Mouse (Mus musculus) cerebellum, adult 11 months (tissue): ENCODE measurements around the gene Cdk19.
"Not testable (repeated sequence)": the region's sequence is repeated elsewhere in the genome, so short reads cannot be mapped to it uniquely, and the experiment has no call there.

Experiments used
- DNase-seq: peaks from one replicate; pipeline ENCODE4 v3.0.0; 2022

Gene Cdk19

GRCm38 (mm10) chr10:40491131-40491530 lies 151.8 kb downstream of the Cdk19 start:
- no peak for DNase-seq

GRCm38 (mm10) chr10:40491748-40492147 lies 152.4 kb downstream of the Cdk19 start:
- DNase-seq: no peak

GRCm38 (mm10) chr10:40494181-40495162 lies 155.1 kb downstream of the Cdk19 start:
- DNase-seq: no peak

- no peak for DNase-seq
Observed at GRCm38 (mm10) chr10:40497301-40498041, 158.1 kb downstream of the Cdk19 start.

- no peak for DNase-seq
Observed at GRCm38 (mm10) chr10:40498426-40498825, 159.1 kb downstream of the Cdk19 start.

GRCm38 (mm10) chr10:40499314-40500252 lies 160.2 kb downstream of the Cdk19 start:
- peak; percentile 22 for DNase-seq

GRCm38 (mm10) chr10:40500723-40501245 lies 161.4 kb downstream of the Cdk19 start:
- DNase-seq: no peak

- no peak for DNase-seq
Observed at GRCm38 (mm10) chr10:40502734-40503133, 163.4 kb downstream of the Cdk19 start.

GRCm38 (mm10) chr10:40510356-40510755 lies 171.0 kb downstream of the Cdk19 start:
- DNase-seq: no peak

GRCm38 (mm10) chr10:40511221-40511677 lies 171.9 kb downstream of the Cdk19 start:
- no peak for DNase-seq

- no peak for DNase-seq
Observed at GRCm38 (mm10) chr10:40512185-40512584, 172.8 kb downstream of the Cdk19 start.

- not testable (repeated sequence) for DNase-seq
Observed at GRCm38 (mm10) chr10:40512996-40513395, 173.6 kb downstream of the Cdk19 start.

- DNase-seq: no peak
Observed at GRCm38 (mm10) chr10:40515225-40515681, 175.9 kb downstream of the Cdk19 start.

GRCm38 (mm10) chr10:40516421-40516820 lies 177.1 kb downstream of the Cdk19 start:
- DNase-seq: no peak

- peak; percentile 14 for DNase-seq
Observed at GRCm38 (mm10) chr10:40519586-40519985, 180.2 kb downstream of the Cdk19 start.

GRCm38 (mm10) chr10:40521579-40521978 lies 182.2 kb downstream of the Cdk19 start:
- no peak for DNase-seq

- no peak for DNase-seq
Observed at GRCm38 (mm10) chr10:40523312-40523975, 184.1 kb downstream of the Cdk19 start.

- no peak for DNase-seq
Observed at GRCm38 (mm10) chr10:40524032-40524806, 184.9 kb downstream of the Cdk19 start.

- peak; percentile 33 for DNase-seq
Observed at GRCm38 (mm10) chr10:40524991-40525390, 185.6 kb downstream of the Cdk19 start.

GRCm38 (mm10) chr10:40525616-40526155 lies 186.3 kb downstream of the Cdk19 start:
- no peak for DNase-seq
